Mouse (Mus musculus) skeletal muscle tissue, adult 2 months (tissue): Measurements from ENCODE around the gene Slc7a1.
"Not testable (repeated sequence)": the region's sequence is repeated elsewhere in the genome, so short reads cannot be mapped to it uniquely, and the experiment has no call there.

Experiments
- DNase-seq: peaks from one replicate; pipeline ENCODE4 v3.0.0-alpha.2; 2012; ENCODE audit warnings: low read depth, low spot score

Gene Slc7a1

GRCm38 (mm10) chr5:148326295-148326694 is 73.4 kb downstream of the Slc7a1 start:
- DNase-seq = not testable (repeated sequence)

DNA sequence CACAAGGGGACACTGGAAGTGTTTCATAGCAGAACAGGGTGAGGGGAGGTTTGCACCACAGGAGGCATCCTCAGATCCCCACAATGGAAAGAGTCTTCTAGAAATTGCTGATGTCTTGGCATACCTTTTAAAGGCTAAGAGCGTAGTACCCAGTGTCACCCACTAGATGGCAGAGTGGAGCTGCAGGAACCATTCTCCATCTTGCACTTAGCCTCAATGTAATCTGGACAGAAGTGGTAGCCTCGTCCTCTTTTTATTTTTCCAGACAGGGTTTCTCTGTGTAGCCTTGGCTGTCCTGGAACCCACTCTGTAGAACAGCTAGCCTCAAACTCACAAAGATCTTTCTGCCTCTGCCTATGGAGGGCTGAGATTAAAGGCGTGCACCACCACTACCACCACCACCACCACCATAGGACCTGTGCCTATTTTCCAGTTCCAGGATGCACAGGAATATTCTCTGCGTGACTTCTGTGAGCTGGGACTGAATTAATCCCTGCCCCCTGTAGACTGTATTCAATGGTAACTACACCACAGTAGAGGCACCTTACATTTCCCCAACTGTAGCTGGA is 74.3 kb downstream of the Slc7a1 start:
- peak; percentile 34 for DNase-seq

DNA sequence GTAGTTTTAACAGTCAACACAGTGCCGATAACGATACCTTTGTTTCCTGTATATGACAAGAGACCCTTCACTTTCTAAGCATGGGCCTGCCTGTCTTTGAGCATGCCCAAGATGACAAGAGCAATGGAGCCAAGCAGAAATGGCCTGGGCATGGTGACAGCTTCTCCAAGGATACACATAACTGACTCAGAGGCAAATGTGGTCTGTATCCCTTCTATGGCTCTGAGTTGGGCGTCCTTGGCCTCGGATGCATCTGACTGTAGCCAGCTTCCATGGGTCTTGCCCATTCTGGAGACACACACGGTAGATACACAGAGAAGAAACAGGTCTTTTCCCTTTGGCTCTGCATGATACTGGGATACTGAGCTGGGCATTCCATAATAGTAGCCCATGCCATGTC is 84.8 kb downstream of the Slc7a1 start:
- no peak for DNase-seq

- DNase-seq = no peak
These were observed 87.3 kb downstream of the Slc7a1 start for GRCm38 (mm10) chr5:148312443-148312842.

DNA sequence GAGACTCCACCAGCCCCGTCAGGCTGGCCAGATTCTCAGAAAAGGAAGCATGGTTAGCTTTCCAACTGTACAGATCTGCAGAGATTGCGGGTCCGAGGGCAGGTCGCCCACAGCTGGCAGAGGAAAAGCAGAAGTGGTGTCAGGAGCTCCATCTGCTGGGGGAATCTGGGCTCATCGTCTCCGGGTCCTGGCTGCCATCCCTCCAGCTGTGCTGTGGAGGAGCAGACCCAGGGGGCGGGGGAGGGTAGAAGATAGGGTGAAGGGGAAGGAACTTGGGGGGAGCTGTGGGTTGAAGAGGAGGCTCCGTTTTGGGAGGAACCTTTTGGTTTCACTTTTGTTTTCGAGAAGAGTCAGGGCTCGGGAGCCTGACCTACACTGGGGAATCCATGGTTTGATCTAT is 88.9 kb downstream of the Slc7a1 start:
- DNase-seq = peak; percentile 40

DNA sequence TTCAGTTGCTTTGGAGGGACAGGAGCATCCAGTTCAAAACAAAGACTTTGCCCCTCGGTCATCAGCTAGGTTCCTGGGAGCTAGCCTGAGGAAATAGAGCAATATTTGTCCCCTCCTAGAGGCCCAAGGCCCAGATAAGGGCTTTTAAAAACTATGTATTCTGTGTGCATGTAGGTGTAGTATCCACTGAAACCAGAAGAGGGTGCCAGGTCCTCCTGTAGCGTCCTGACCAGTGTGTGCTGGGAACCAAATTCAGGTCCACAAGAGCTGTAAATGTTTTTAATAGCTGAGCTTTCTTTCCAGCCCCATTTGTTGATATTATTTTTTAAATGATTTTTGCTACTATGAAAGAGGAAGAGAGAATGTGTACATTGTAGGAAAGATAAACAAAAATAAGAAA is 95.6 kb downstream of the Slc7a1 start:
- DNase-seq = no peak

- no peak for DNase-seq
These were observed 96.7 kb downstream of the Slc7a1 start for GRCm38 (mm10) chr5:148302968-148303367.

GRCm38 (mm10) chr5:148293346-148293745 is 106.4 kb downstream of the Slc7a1 start:
- DNase-seq = no peak

DNA sequence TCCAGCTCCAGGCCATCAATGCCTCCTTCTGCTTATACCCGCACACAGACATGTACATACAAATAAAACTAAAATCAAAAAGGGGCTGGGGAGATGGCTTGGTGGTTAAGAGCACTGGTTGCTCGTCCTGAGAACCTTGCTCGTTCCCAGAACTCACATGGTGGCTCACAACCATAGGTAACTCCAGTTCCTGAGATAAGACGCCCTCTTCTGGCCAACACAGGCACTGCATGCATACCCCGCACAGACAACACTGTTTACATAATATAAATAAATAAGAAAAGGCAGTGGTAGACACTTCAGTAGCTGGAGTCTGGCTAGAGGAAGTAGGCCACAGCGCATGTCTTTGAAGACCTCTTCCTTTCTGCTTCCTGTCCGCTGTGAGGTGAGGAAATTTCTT is 106.8 kb downstream of the Slc7a1 start:
- no peak for DNase-seq

- no peak for DNase-seq
These were observed 109.8 kb downstream of the Slc7a1 start for GRCm38 (mm10) chr5:148289951-148290350.

- DNase-seq = no peak
These were observed 110.9 kb downstream of the Slc7a1 start for GRCm38 (mm10) chr5:148288804-148289203.

- DNase-seq = no peak
These were observed 112.2 kb downstream of the Slc7a1 start for GRCm38 (mm10) chr5:148287529-148287928.

DNA sequence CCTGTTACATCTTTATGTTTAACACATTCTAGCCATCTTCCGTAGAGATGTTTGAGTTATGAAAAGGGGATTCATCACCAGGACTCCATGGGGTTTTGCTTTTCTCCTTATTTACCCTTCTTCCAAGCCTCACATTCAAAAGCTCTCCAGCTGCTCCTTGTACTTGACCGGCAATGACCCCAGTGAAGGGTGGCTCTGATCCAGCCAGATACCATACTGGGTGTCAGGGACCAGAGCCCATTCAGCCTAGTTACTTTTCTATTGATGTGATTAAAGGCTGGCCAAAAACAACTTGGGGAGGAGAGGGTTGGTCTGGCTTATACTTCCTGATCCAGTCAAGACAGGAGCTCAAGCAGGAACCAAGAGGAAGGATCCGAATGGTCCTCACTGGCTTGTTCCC is 116.1 kb downstream of the Slc7a1 start:
- DNase-seq = no peak

- no peak for DNase-seq
These were observed 116.5 kb downstream of the Slc7a1 start for GRCm38 (mm10) chr5:148283177-148283576.

- no peak for DNase-seq
These were observed 117.1 kb downstream of the Slc7a1 start for GRCm38 (mm10) chr5:148282631-148283030.

DNA sequence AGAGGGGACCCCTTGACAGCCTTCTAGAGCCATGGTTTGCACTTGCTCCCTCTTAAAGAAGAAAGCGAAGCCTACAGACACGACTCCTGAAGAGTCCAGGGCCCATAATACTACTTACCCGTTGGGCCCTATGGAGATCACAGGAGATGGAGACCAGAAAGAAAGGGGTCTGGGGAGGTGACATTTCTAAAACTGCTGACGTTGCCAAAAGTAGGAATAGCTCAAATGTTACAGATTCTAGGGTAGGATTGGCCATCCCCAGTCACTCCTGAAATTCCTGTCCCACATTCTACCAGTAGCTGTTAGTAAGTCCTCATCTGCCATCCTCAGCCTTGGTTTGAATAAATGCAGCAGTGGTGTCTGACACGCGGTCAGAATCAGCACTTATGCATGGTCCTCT is 117.6 kb downstream of the Slc7a1 start:
- DNase-seq = no peak

DNA sequence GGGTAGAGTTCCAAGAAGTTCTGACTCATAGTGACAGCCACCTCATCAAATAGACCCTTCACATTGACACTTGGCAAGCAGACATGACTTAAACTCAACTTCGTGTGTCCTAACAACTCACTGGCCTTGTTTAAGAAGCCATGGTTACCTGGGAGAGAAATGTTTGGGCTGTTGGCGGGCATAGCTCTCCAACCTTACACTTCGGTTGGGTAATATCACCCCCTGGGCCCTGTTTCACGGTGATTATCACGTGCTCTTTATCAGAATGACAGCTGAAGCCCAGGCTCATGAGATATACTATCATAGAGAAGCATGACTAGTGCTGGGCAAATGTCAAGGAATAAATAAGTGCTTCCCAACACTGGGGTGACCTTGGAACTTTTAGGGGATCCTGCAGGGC is 119.4 kb downstream of the Slc7a1 start:
- no peak for DNase-seq

GRCm38 (mm10) chr5:148278233-148278632 is 121.5 kb downstream of the Slc7a1 start:
- DNase-seq = no peak
